Mouse (Mus musculus): ENCODE data around the gene Cela1.

DNA sequence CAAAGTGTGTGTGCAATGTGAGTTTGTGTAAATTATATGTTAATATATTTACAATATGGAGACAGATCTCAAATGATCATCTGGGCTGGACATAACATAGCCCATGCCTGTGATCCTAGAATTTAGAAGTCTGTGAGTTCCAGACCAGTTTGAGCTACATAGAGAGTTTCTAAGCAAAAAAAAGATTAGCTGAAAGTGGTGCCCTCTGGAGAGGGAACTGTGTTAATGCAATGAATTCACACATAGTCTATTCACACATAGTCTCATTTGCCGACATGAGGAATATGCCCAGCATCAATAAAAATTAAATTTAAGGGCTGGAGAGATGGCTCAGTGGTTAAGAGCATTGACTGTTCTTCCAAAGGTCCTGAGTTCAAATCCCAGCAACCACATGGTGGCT lies 11.2 kb downstream of the Cela1 start:
- TF ChIP-seq POLR2A (IDR thresholded peaks at IDR 0.05; ENCODE audit: extremely low read depth, insufficient read depth, low read length): no peak
- TF ChIP-seq CTCF (IDR thresholded peaks at IDR 0.05; ENCODE audit: extremely low read depth, insufficient read depth, low read length): no peak
